9 mouse cellular contexts compared by ENCODE assay signal in the genomic region with DNA sequence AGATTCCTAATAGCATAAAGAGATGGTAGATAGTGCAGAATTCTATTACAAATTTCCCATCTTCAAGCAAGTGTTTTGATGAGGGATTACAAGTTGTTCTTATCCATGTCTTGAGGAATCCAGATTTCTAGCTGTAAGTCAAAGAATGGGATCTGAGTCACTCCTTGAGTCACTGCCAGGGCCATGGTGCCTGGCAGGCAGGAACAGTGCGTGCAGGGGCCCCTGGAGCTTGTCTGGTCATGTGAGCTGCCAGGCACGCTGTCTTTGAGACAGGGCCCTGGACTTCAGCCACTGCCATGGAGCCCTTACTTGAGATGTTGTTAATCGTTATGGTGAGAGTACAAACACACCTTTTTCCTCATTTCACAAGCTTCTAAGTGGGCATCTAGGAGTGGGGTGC.
A peak's percentile ranks its signal among the peaks of the same experiment; 100 is the strongest.
DNase-seq lines count a peak whose midpoint lies in the region; ATAC-seq and TF ChIP-seq lines count a peak whose summit lies in the region.
"Had no signal": no experiment of that assay in that cellular context is flagged by ENCODE, and none has a peak within 500 bp of the region (broad histone marks: within the 10 kb centered on the region; RNA-seq: fewer than 3 reads in every experiment).

No protein-coding gene starts in this region.

- H3K79me2 ChIP-seq in myocyte (ENCODE audit: control insufficient read depth, insufficient read depth) = no peaks in the 10 kb centered on the region

- no peaks in the 10 kb centered on the region for H3K9me3 ChIP-seq in megakaryocyte, embryonic 14.5 days
- H3K9me3 ChIP-seq in heart, embryonic 16.5 days (replicated peaks; ENCODE audit: control insufficient read depth, low read length) = no peaks in the 10 kb centered on the region
- H3K9me3 ChIP-seq in hindbrain, embryonic 16.5 days (ENCODE audit: control insufficient read depth, low read length) = no peaks in the 10 kb centered on the region
- no peaks in the 10 kb centered on the region for H3K9me3 ChIP-seq in liver, postnatal 0 days (ENCODE audit: low read length)
- no peaks in the 10 kb centered on the region for H3K9me3 ChIP-seq in forebrain, embryonic 15.5 days
- H3K9me3 ChIP-seq: liver, embryonic 15.5 days had no signal

- peak overlapping the region; percentile 23 for H3K4me3 ChIP-seq in megakaryocyte, embryonic 14.5 days (replicated peaks)
- H3K4me3 ChIP-seq in heart, embryonic 16.5 days (ENCODE audit: low read length) = no peak overlapping the region
- no peak overlapping the region for H3K4me3 ChIP-seq in myocyte
- no peak overlapping the region for H3K4me3 ChIP-seq in hindbrain, embryonic 16.5 days (ENCODE audit: low read length)
- H3K4me3 ChIP-seq in liver, postnatal 0 days (ENCODE audit: low read depth, low read length) = no peak overlapping the region
- no peak overlapping the region for H3K4me3 ChIP-seq in forebrain, embryonic 15.5 days
- H3K4me3 ChIP-seq: liver, embryonic 15.5 days had no signal

- no peak for TF ChIP-seq POLR2A in myocyte (IDR thresholded peaks at IDR 0.05; ENCODE audit: insufficient read length, low read depth)

- WGBS in heart, embryonic 16.5 days = 38% methylated on average over 3 of the region's 3 CpGs
- 75% methylated on average over 3 of the region's 3 CpGs for WGBS in hindbrain, embryonic 16.5 days
- 71% methylated on average over 3 of the region's 3 CpGs for WGBS in liver, postnatal 0 days (ENCODE audit: insufficient replicate concordance)
- WGBS in forebrain, embryonic 15.5 days = 62% methylated on average over 3 of the region's 3 CpGs

- H3K9ac ChIP-seq in heart, embryonic 16.5 days (ENCODE audit: low read length) = no peak overlapping the region
- H3K9ac ChIP-seq in hindbrain, embryonic 16.5 days (ENCODE audit: low read depth, low read length) = no peak overlapping the region
- no peak overlapping the region for H3K9ac ChIP-seq in liver, postnatal 0 days (replicated peaks)
- H3K9ac ChIP-seq in forebrain, embryonic 15.5 days (replicated peaks) = no peak overlapping the region
- H3K9ac ChIP-seq: liver, embryonic 15.5 days had no signal

- no peak overlapping the region for H3K27ac ChIP-seq in heart, embryonic 16.5 days (ENCODE audit: low read length)
- no peak overlapping the region for H3K27ac ChIP-seq in hindbrain, embryonic 16.5 days (ENCODE audit: low read depth, low read length)
- H3K27ac ChIP-seq in liver, postnatal 0 days (ENCODE audit: low read depth) = no peak overlapping the region
- H3K27ac ChIP-seq in forebrain, embryonic 15.5 days (replicated peaks) = no peak overlapping the region
- H3K27ac ChIP-seq: liver, embryonic 15.5 days had no signal

- peak; percentile 53 for DNase-seq in brain, adult 2 months (ENCODE audit: low read depth, low spot score)
- no peak for DNase-seq in liver, postnatal 0 days

- no peaks in the 10 kb centered on the region for H3K27me3 ChIP-seq in megakaryocyte, embryonic 14.5 days (replicated peaks)
- no peaks in the 10 kb centered on the region for H3K27me3 ChIP-seq in heart, embryonic 16.5 days (ENCODE audit: control insufficient read depth, insufficient read depth, low read length)
- no peaks in the 10 kb centered on the region for H3K27me3 ChIP-seq in myocyte (ENCODE audit: control insufficient read depth, insufficient read depth, insufficient read length)
- no peaks in the 10 kb centered on the region for H3K27me3 ChIP-seq in hindbrain, embryonic 16.5 days (replicated peaks; ENCODE audit: control insufficient read depth, insufficient read depth, low read length)
- H3K27me3 ChIP-seq in liver, postnatal 0 days (ENCODE audit: insufficient read depth, low read length) = no peaks in the 10 kb centered on the region
- no peaks in the 10 kb centered on the region for H3K27me3 ChIP-seq in forebrain, embryonic 15.5 days
- H3K27me3 ChIP-seq: liver, embryonic 15.5 days had no signal

- H3K4me2 ChIP-seq in heart, embryonic 16.5 days (ENCODE audit: low read depth, low read length) = no peak overlapping the region
- no peak overlapping the region for H3K4me2 ChIP-seq in myocyte (ENCODE audit: low read depth)
- no peak overlapping the region for H3K4me2 ChIP-seq in hindbrain, embryonic 16.5 days (ENCODE audit: low read length)
- H3K4me2 ChIP-seq in liver, postnatal 0 days (ENCODE audit: low read depth, low read length) = no peak overlapping the region
- H3K4me2 ChIP-seq in forebrain, embryonic 15.5 days (replicated peaks) = no peak overlapping the region
- H3K4me2 ChIP-seq: liver, embryonic 15.5 days had no signal

- no peak overlapping the region for H3ac ChIP-seq in myocyte (ENCODE audit: control insufficient read depth, insufficient read length)

- no peak for TF ChIP-seq EP300 in liver, postnatal 0 days (IDR thresholded peaks at IDR 0.05; ENCODE audit: low read depth)

- H3K36me3 ChIP-seq in megakaryocyte, embryonic 14.5 days (replicated peaks; ENCODE audit: low read length) = peaks cover 13% of the 10 kb centered on the region
- no peaks in the 10 kb centered on the region for H3K36me3 ChIP-seq in heart, embryonic 16.5 days (ENCODE audit: control insufficient read depth, insufficient read depth)
- H3K36me3 ChIP-seq in myocyte (ENCODE audit: control insufficient read depth, insufficient read depth) = no peaks in the 10 kb centered on the region
- H3K36me3 ChIP-seq in hindbrain, embryonic 16.5 days (ENCODE audit: control insufficient read depth, insufficient read depth, low read length) = no peaks in the 10 kb centered on the region
- H3K36me3 ChIP-seq in liver, postnatal 0 days (replicated peaks; ENCODE audit: insufficient read depth, low read length) = no peaks in the 10 kb centered on the region
- H3K36me3 ChIP-seq in forebrain, embryonic 15.5 days = no peaks in the 10 kb centered on the region
- H3K36me3 ChIP-seq: liver, embryonic 15.5 days had no signal

- no peak for TF ChIP-seq CTCF in liver, postnatal 0 days (IDR thresholded peaks at IDR 0.05; ENCODE audit: low read depth)

- peaks cover 68% of the 10 kb centered on the region for H3K4me1 ChIP-seq in megakaryocyte, embryonic 14.5 days
- peaks cover 10% of the 10 kb centered on the region for H3K4me1 ChIP-seq in heart, embryonic 16.5 days (ENCODE audit: control insufficient read depth, insufficient read depth, low read length)
- H3K4me1 ChIP-seq in hindbrain, embryonic 16.5 days (ENCODE audit: control insufficient read depth, insufficient read depth, low read depth, low read length) = no peaks in the 10 kb centered on the region
- H3K4me1 ChIP-seq in liver, postnatal 0 days (ENCODE audit: insufficient read depth) = no peaks in the 10 kb centered on the region
- no peaks in the 10 kb centered on the region for H3K4me1 ChIP-seq in forebrain, embryonic 15.5 days

- no peak for ATAC-seq in megakaryocyte, adult 5-6 weeks (ENCODE audit: poor library complexity, severe bottlenecking)
- ATAC-seq in heart, embryonic 16.5 days (replicated peaks; ENCODE audit: extremely low read depth, insufficient read depth, low FRiP score) = 0 out of 2 replicates have a peak, but pooled peaks have one; percentile 55
- no peak for ATAC-seq in hindbrain, embryonic 16.5 days
- no peak for ATAC-seq in liver, postnatal 0 days
- ATAC-seq in forebrain, embryonic 15.5 days (replicated peaks) = no peak

TF ChIP-seq in myocyte, 11 proteins besides CTCF, POLR2A, EP300 and RAD21:
- no peak for TF ChIP-seq MYOD1 (IDR thresholded peaks at IDR 0.05; ENCODE audit: control insufficient read depth in 1 of 3, insufficient read length in 2 of 3, low read depth in 2 of 3)
- TF ChIP-seq USF1 (IDR thresholded peaks at IDR 0.05; ENCODE audit: low read depth) = peak; percentile 68
